21 mouse cellular contexts compared by ENCODE assay signal in genomic region chr4:95541382-95542038, GRCm38 (mm10).
"Had no signal": no experiment of that assay in that cellular context is flagged by ENCODE, and none has a peak within 500 bp of the region (broad histone marks: within the 10 kb centered on the region; RNA-seq: fewer than 3 reads in every experiment).

No protein-coding gene starts in this region.

- H3K9ac ChIP-seq: liver, embryonic 14.5 days; liver, postnatal 0 days; lung, embryonic 14.5 days; midbrain, embryonic 12.5 days; midbrain, embryonic 15.5 days; neural tube, embryonic 12.5 days; neural tube, embryonic 15.5 days; stomach, embryonic 15.5 days had no signal

- H3K36me3 ChIP-seq: midbrain, embryonic 12.5 days; midbrain, embryonic 15.5 days; neural tube, embryonic 12.5 days; neural tube, embryonic 15.5 days; stomach, embryonic 15.5 days had no signal

- H3K9me3 ChIP-seq: midbrain, embryonic 12.5 days; midbrain, embryonic 15.5 days; neural tube, embryonic 12.5 days; neural tube, embryonic 15.5 days; stomach, embryonic 15.5 days had no signal

- H3K4me3 ChIP-seq: layer of hippocampus, adult 2 months; left cerebral cortex, adult 2 months; midbrain, embryonic 12.5 days; midbrain, embryonic 15.5 days; neural tube, embryonic 12.5 days; neural tube, embryonic 15.5 days; stomach, embryonic 15.5 days had no signal

- H3K27ac ChIP-seq: kidney, postnatal 0 days; layer of hippocampus, adult 2 months; left cerebral cortex, adult 2 months; liver, embryonic 14.5 days; macrophage; midbrain, embryonic 12.5 days; midbrain, embryonic 15.5 days; neural tube, embryonic 12.5 days; neural tube, embryonic 15.5 days; stomach, embryonic 15.5 days had no signal

- H3K4me1 ChIP-seq: midbrain, embryonic 12.5 days; midbrain, embryonic 15.5 days; neural tube, embryonic 12.5 days; stomach, embryonic 15.5 days had no signal

- H3K27me3 ChIP-seq: midbrain, embryonic 12.5 days; midbrain, embryonic 15.5 days; neural tube, embryonic 12.5 days; neural tube, embryonic 15.5 days; stomach, embryonic 15.5 days had no signal

- H3K4me2 ChIP-seq: liver, embryonic 11.5 days; lung, embryonic 14.5 days; midbrain, embryonic 12.5 days; midbrain, embryonic 15.5 days; neural tube, embryonic 12.5 days; neural tube, embryonic 15.5 days; stomach, embryonic 15.5 days had no signal

- ATAC-seq: liver, postnatal 0 days; lung, postnatal 0 days; midbrain, embryonic 15.5 days had no signal

- DNase-seq: kidney, adult 2 months; kidney, postnatal 25 days; layer of hippocampus, adult 9-11 months; layer of hippocampus, postnatal 36 days; liver, postnatal 0 days; lung, embryonic 14.5 days; right cerebral cortex, postnatal 4 days; spleen, adult 18-20 months; thymus, postnatal 25 days had no signal
